Mouse (Mus musculus): ENCODE data around the gene Azin2. TPM values are rescaled to one million over a fixed set of nuclear protein-coding genes. Genes with fewer than 3 reads are reported as not detected.

Gene Azin2
- total RNA-seq, 4 experiments from 2014 or later, result 2.5 to 5.5 (median 3.2) TPM

- DNase-seq (ENCODE audit: low spot score), result no peak
Observed at GRCm38 (mm10) chr4:128978634-128979033, 16.4 kb upstream of the Azin2 start.

GRCm38 (mm10) chr4:128977217-128977616 lies 15.0 kb upstream of the Azin2 start:
- no peak for DNase-seq (ENCODE audit: low spot score)

GRCm38 (mm10) chr4:128976577-128976976 lies 14.3 kb upstream of the Azin2 start:
- no peak for DNase-seq (ENCODE audit: low spot score)

- no peak for DNase-seq (ENCODE audit: low spot score)
Observed at GRCm38 (mm10) chr4:128974677-128975076, 12.4 kb upstream of the Azin2 start.

GRCm38 (mm10) chr4:128971065-128971694 lies 8.9 kb upstream of the Azin2 start:
- peak; percentile 46 for DNase-seq (ENCODE audit: low spot score)

- DNase-seq (ENCODE audit: low spot score), result no peak
Observed at GRCm38 (mm10) chr4:128970417-128970807, 8.2 kb upstream of the Azin2 start.

- no peak for DNase-seq (ENCODE audit: low spot score)
Observed at GRCm38 (mm10) chr4:128969607-128970416, 7.6 kb upstream of the Azin2 start.

GRCm38 (mm10) chr4:128969081-128969480 lies 6.8 kb upstream of the Azin2 start:
- no peak for DNase-seq (ENCODE audit: low spot score)

GRCm38 (mm10) chr4:128966751-128967150 lies 4.5 kb upstream of the Azin2 start:
- DNase-seq (ENCODE audit: low spot score), result no peak

GRCm38 (mm10) chr4:128962926-128963290 lies 666 bp upstream of the Azin2 start:
- DNase-seq (ENCODE audit: low spot score), result no peak

GRCm38 (mm10) chr4:128961301-128962028 lies 777 bp downstream of the Azin2 start:
- DNase-seq (ENCODE audit: low spot score), result no peak

GRCm38 (mm10) chr4:128959676-128960075 lies 2.6 kb downstream of the Azin2 start:
- no peak for DNase-seq (ENCODE audit: low spot score)

GRCm38 (mm10) chr4:128958849-128959248 lies 3.4 kb downstream of the Azin2 start:
- no peak for DNase-seq (ENCODE audit: low spot score)

- DNase-seq (ENCODE audit: low spot score), result no peak
Observed at GRCm38 (mm10) chr4:128958156-128958555, 4.1 kb downstream of the Azin2 start.

- DNase-seq (ENCODE audit: low spot score), result peak; percentile 30
Observed at GRCm38 (mm10) chr4:128957155-128957911, 4.9 kb downstream of the Azin2 start.

- DNase-seq (ENCODE audit: low spot score), result no peak
Observed at GRCm38 (mm10) chr4:128953851-128954250, 8.4 kb downstream of the Azin2 start.

- DNase-seq (ENCODE audit: low spot score), result peak; percentile 23
Observed at GRCm38 (mm10) chr4:128950461-128950860, 11.8 kb downstream of the Azin2 start.

- DNase-seq (ENCODE audit: low spot score), result no peak
Observed at GRCm38 (mm10) chr4:128949470-128950005, 12.7 kb downstream of the Azin2 start.

- DNase-seq (ENCODE audit: low spot score), result no peak
Observed at GRCm38 (mm10) chr4:128948137-128948674, 14.0 kb downstream of the Azin2 start.

GRCm38 (mm10) chr4:128947326-128947933 lies 14.8 kb downstream of the Azin2 start:
- DNase-seq (ENCODE audit: low spot score), result no peak

GRCm38 (mm10) chr4:128946736-128947135 lies 15.5 kb downstream of the Azin2 start:
- no peak for DNase-seq (ENCODE audit: low spot score)

Data from heart, adult 8-10 months (tissue).